Mouse (Mus musculus): ENCODE measurements around the gene Hoxc4. TPM values are rescaled to one million over a fixed set of nuclear protein-coding genes. Genes with fewer than 3 reads are reported as not detected.

The Hoxc4 gene
- total and polyA plus RNA-seq, 2 experiments from 2014 or later: not detected

GRCm38 (mm10) chr15:102991782-102992181, 27.0 kb upstream of the Hoxc4 start:
- TF ChIP-seq CTCF (IDR thresholded peaks at IDR 0.05; ENCODE audit: low read depth) (no peak), EP300 (IDR thresholded peaks at IDR 0.05; ENCODE audit: low read depth) (no peak)
- peaks cover 98% of the 10 kb centered on the region for H3K27me3 ChIP-seq (ENCODE audit: control insufficient read depth, insufficient read depth, low read length)
- DNase-seq (ENCODE audit: low spot score) (no peak), ATAC-seq (ENCODE audit: insufficient read depth, low read depth) (no peak)
- no peaks in the 10 kb centered on the region for H3K4me1 ChIP-seq (ENCODE audit: control insufficient read depth, insufficient read depth)
- H3K9ac ChIP-seq (replicated peaks; ENCODE audit: low read depth, low read length): no peak overlapping the region
- H3K9me3 ChIP-seq (replicated peaks; ENCODE audit: control insufficient read depth, low read length): no peaks in the 10 kb centered on the region
- WGBS: 3% methylated on average over 7 of the region's 7 CpGs
- no peak overlapping the region for H3K27ac ChIP-seq (ENCODE audit: low read depth)
- no peak overlapping the region for H3K4me3 ChIP-seq (ENCODE audit: low read depth, low read length)
- H3K4me2 ChIP-seq (ENCODE audit: low read depth, low read length): no peak overlapping the region
- H3K36me3 ChIP-seq (replicated peaks; ENCODE audit: control insufficient read depth, insufficient read depth, low read length): no peaks in the 10 kb centered on the region

- ATAC-seq (ENCODE audit: insufficient read depth, low read depth) (no peak), DNase-seq (ENCODE audit: low spot score) (no peak)
- 2% methylated on average over 11 of the region's 11 CpGs for WGBS
- Histone ChIP-seq H3K4me1 (ENCODE audit: control insufficient read depth, insufficient read depth) (no peaks in the 10 kb centered on the region), H3K4me3 (ENCODE audit: low read depth, low read length) (no peak overlapping the region), H3K9ac (replicated peaks; ENCODE audit: low read depth, low read length) (no peak overlapping the region), H3K9me3 (replicated peaks; ENCODE audit: control insufficient read depth, low read length) (no peaks in the 10 kb centered on the region), H3K27me3 (ENCODE audit: control insufficient read depth, insufficient read depth, low read length) (peaks cover 98% of the 10 kb centered on the region), H3K27ac (ENCODE audit: low read depth) (no peak overlapping the region), H3K36me3 (replicated peaks; ENCODE audit: control insufficient read depth, insufficient read depth, low read length) (no peaks in the 10 kb centered on the region), H3K4me2 (ENCODE audit: low read depth, low read length) (no peak overlapping the region)
- TF ChIP-seq CTCF (IDR thresholded peaks at IDR 0.05; ENCODE audit: low read depth): no peak
- TF ChIP-seq EP300 (IDR thresholded peaks at IDR 0.05; ENCODE audit: low read depth): no peak
Measured at GRCm38 (mm10) chr15:102992206-102992605, 26.5 kb upstream of the Hoxc4 start.

GRCm38 (mm10) chr15:102992863-102993262, 25.9 kb upstream of the Hoxc4 start:
- no peak for ATAC-seq (ENCODE audit: insufficient read depth, low read depth)
- 4% methylated on average over 3 of the region's 3 CpGs for WGBS
- Histone ChIP-seq H3K4me3 (ENCODE audit: low read depth, low read length) (no peak overlapping the region), H3K9me3 (replicated peaks; ENCODE audit: control insufficient read depth, low read length) (no peaks in the 10 kb centered on the region), H3K9ac (replicated peaks; ENCODE audit: low read depth, low read length) (no peak overlapping the region), H3K4me2 (ENCODE audit: low read depth, low read length) (no peak overlapping the region), H3K27ac (ENCODE audit: low read depth) (no peak overlapping the region), H3K4me1 (ENCODE audit: control insufficient read depth, insufficient read depth) (no peaks in the 10 kb centered on the region), H3K27me3 (ENCODE audit: control insufficient read depth, insufficient read depth, low read length) (peaks cover 98% of the 10 kb centered on the region), H3K36me3 (replicated peaks; ENCODE audit: control insufficient read depth, insufficient read depth, low read length) (no peaks in the 10 kb centered on the region)
- no peak for TF ChIP-seq EP300 (IDR thresholded peaks at IDR 0.05; ENCODE audit: low read depth)
- no peak for TF ChIP-seq CTCF (IDR thresholded peaks at IDR 0.05; ENCODE audit: low read depth)
- no peak for DNase-seq (ENCODE audit: low spot score)

- Histone ChIP-seq H3K4me3 (ENCODE audit: low read depth, low read length) (no peak overlapping the region), H3K4me2 (ENCODE audit: low read depth, low read length) (no peak overlapping the region), H3K9me3 (replicated peaks; ENCODE audit: control insufficient read depth, low read length) (no peaks in the 10 kb centered on the region), H3K27me3 (ENCODE audit: control insufficient read depth, insufficient read depth, low read length) (peaks cover 99% of the 10 kb centered on the region), H3K27ac (ENCODE audit: low read depth) (no peak overlapping the region), H3K36me3 (replicated peaks; ENCODE audit: control insufficient read depth, insufficient read depth, low read length) (no peaks in the 10 kb centered on the region), H3K4me1 (ENCODE audit: control insufficient read depth, insufficient read depth) (peaks cover 22% of the 10 kb centered on the region), H3K9ac (replicated peaks; ENCODE audit: low read depth, low read length) (no peak overlapping the region)
- TF ChIP-seq EP300 (IDR thresholded peaks at IDR 0.05; ENCODE audit: low read depth) (no peak), CTCF (IDR thresholded peaks at IDR 0.05; ENCODE audit: low read depth) (no peak)
- DNase-seq (ENCODE audit: low spot score) (no peak), ATAC-seq (ENCODE audit: insufficient read depth, low read depth) (no peak)
- 6% methylated on average over 9 of the region's 9 CpGs for WGBS
Measured at GRCm38 (mm10) chr15:102996548-102996947, 22.2 kb upstream of the Hoxc4 start.

GRCm38 (mm10) chr15:102997431-102997830, 21.3 kb upstream of the Hoxc4 start:
- Histone ChIP-seq H3K4me2 (ENCODE audit: low read depth, low read length) (no peak overlapping the region), H3K27ac (ENCODE audit: low read depth) (no peak overlapping the region)
- no peak for ATAC-seq (ENCODE audit: insufficient read depth, low read depth)

GRCm38 (mm10) chr15:102997939-102998355, 20.8 kb upstream of the Hoxc4 start, which contains the start of gene Hoxc6:
TSS of gene Hoxc6 (plus strand) at chr15:102998257.
- Histone ChIP-seq H3K4me2 (ENCODE audit: low read depth, low read length) (peak within 1 kb of the TSS; percentile 72), H3K4me3 (ENCODE audit: low read depth, low read length) (peak within 1 kb of the TSS; percentile 46), H3K36me3 (replicated peaks; ENCODE audit: control insufficient read depth, insufficient read depth, low read length) (no peaks in the 10 kb centered on the region), H3K27me3 (ENCODE audit: control insufficient read depth, insufficient read depth, low read length) (peaks cover 99% of the 10 kb centered on the region), H3K9ac (replicated peaks; ENCODE audit: low read depth, low read length) (peak within 1 kb of the TSS; percentile 47; the same call in 1 of the 2 replicates), H3K9me3 (replicated peaks; ENCODE audit: control insufficient read depth, low read length) (no peaks in the 10 kb centered on the region), H3K4me1 (ENCODE audit: control insufficient read depth, insufficient read depth) (peaks cover 25% of the 10 kb centered on the region), H3K27ac (ENCODE audit: low read depth) (no peak within 1 kb of the TSS)
- DNase-seq (ENCODE audit: low spot score): no peak
- 4% methylated on average over 19 of the region's 19 CpGs for WGBS
- no peak for ATAC-seq (ENCODE audit: insufficient read depth, low read depth)
- TF ChIP-seq CTCF (IDR thresholded peaks at IDR 0.05; ENCODE audit: low read depth) (no peak), EP300 (IDR thresholded peaks at IDR 0.05; ENCODE audit: low read depth) (no peak)

More at GRCm38 (mm10) chr15:102997431-102997830, 21.3 kb upstream of the Hoxc4 start:
- Histone ChIP-seq H3K4me3 (ENCODE audit: low read depth, low read length) (no peak overlapping the region), H3K9me3 (replicated peaks; ENCODE audit: control insufficient read depth, low read length) (no peaks in the 10 kb centered on the region), H3K9ac (replicated peaks; ENCODE audit: low read depth, low read length) (no peak overlapping the region), H3K27me3 (ENCODE audit: control insufficient read depth, insufficient read depth, low read length) (peaks cover 99% of the 10 kb centered on the region), H3K4me1 (ENCODE audit: control insufficient read depth, insufficient read depth) (peaks cover 25% of the 10 kb centered on the region), H3K36me3 (replicated peaks; ENCODE audit: control insufficient read depth, insufficient read depth, low read length) (no peaks in the 10 kb centered on the region)
- TF ChIP-seq EP300 (IDR thresholded peaks at IDR 0.05; ENCODE audit: low read depth): no peak
- no peak for TF ChIP-seq CTCF (IDR thresholded peaks at IDR 0.05; ENCODE audit: low read depth)
- 3% methylated on average over 3 of the region's 3 CpGs for WGBS
- DNase-seq (ENCODE audit: low spot score): no peak
